8 mouse cellular contexts compared by ENCODE assay signal in genomic region chr15:61770721-61771542, GRCm38 (mm10).
DNase-seq lines count a peak whose midpoint lies in the region; ATAC-seq and TF ChIP-seq lines count a peak whose summit lies in the region.

No protein-coding gene starts in this region.

- TF ChIP-seq CTCF in liver, postnatal 0 days (IDR thresholded peaks at IDR 0.05; ENCODE audit: low read depth) = no peak
- TF ChIP-seq CTCF in midbrain, postnatal 0 days (IDR thresholded peaks at IDR 0.05) = no peak

- no peak overlapping the region for H3K27ac ChIP-seq in liver, postnatal 0 days (ENCODE audit: low read depth)
- H3K27ac ChIP-seq in liver, embryonic 11.5 days (ENCODE audit: low read depth, low read length) = no peak overlapping the region
- H3K27ac ChIP-seq in intestine, embryonic 16.5 days (ENCODE audit: low read length) = peak overlapping the region; percentile 78
- H3K27ac ChIP-seq in midbrain, postnatal 0 days (ENCODE audit: low read depth, low read length) = no peak overlapping the region

- H3K36me3 ChIP-seq in liver, postnatal 0 days (replicated peaks; ENCODE audit: insufficient read depth, low read length) = no peaks in the 10 kb centered on the region
- no peaks in the 10 kb centered on the region for H3K36me3 ChIP-seq in liver, embryonic 11.5 days (ENCODE audit: control insufficient read depth, insufficient read depth, low read length)
- no peaks in the 10 kb centered on the region for H3K36me3 ChIP-seq in intestine, embryonic 16.5 days (ENCODE audit: control insufficient read depth, insufficient read depth, low read length)
- H3K36me3 ChIP-seq in midbrain, postnatal 0 days (ENCODE audit: insufficient read depth, low read length) = no peaks in the 10 kb centered on the region

- no peak overlapping the region for H3K4me2 ChIP-seq in liver, postnatal 0 days (ENCODE audit: low read depth, low read length)
- no peak overlapping the region for H3K4me2 ChIP-seq in liver, embryonic 11.5 days
- H3K4me2 ChIP-seq in intestine, embryonic 16.5 days (ENCODE audit: low read depth, low read length) = no peak overlapping the region
- H3K4me2 ChIP-seq in midbrain, postnatal 0 days (ENCODE audit: low read depth, low read length, poor library complexity, severe bottlenecking) = no peak overlapping the region

- H3K9me3 ChIP-seq in liver, postnatal 0 days (ENCODE audit: low read length) = no peaks in the 10 kb centered on the region
- H3K9me3 ChIP-seq in liver, embryonic 11.5 days (ENCODE audit: control insufficient read depth, low read length) = no peaks in the 10 kb centered on the region
- no peaks in the 10 kb centered on the region for H3K9me3 ChIP-seq in intestine, embryonic 16.5 days (ENCODE audit: control insufficient read depth, low read length)
- H3K9me3 ChIP-seq in midbrain, postnatal 0 days (ENCODE audit: low read length) = no peaks in the 10 kb centered on the region

- H3K27me3 ChIP-seq in liver, postnatal 0 days (ENCODE audit: insufficient read depth, low read length) = no peaks in the 10 kb centered on the region
- no peaks in the 10 kb centered on the region for H3K27me3 ChIP-seq in liver, embryonic 11.5 days (replicated peaks; ENCODE audit: control insufficient read depth, insufficient read depth, low read length)
- H3K27me3 ChIP-seq in intestine, embryonic 16.5 days (replicated peaks; ENCODE audit: control insufficient read depth, insufficient read depth, low read length) = no peaks in the 10 kb centered on the region
- no peaks in the 10 kb centered on the region for H3K27me3 ChIP-seq in midbrain, postnatal 0 days (ENCODE audit: insufficient read depth, low read length)

- no peak for DNase-seq in liver, postnatal 0 days
- DNase-seq in liver, embryonic 11.5 days (ENCODE audit: low spot score) = no peak
- DNase-seq in embryo, embryonic 11.5 days (ENCODE audit: low read depth, low spot score) = peak; percentile 23
- peak; percentile 6 for DNase-seq in midbrain, postnatal 0 days (ENCODE audit: low spot score)
- DNase-seq in MN1 (ENCODE audit: low spot score) = no peak
- no peak for DNase-seq in ovary, postnatal 36 days (ENCODE audit: low spot score)
- no peak for DNase-seq in spleen, postnatal 14 days (ENCODE audit: low spot score in 2 of 2)

- TF ChIP-seq EP300 in liver, postnatal 0 days (IDR thresholded peaks at IDR 0.05; ENCODE audit: low read depth) = no peak

- peak; percentile 13; the same call in 1 of the 2 replicates for ATAC-seq in liver, postnatal 0 days
- no peak for ATAC-seq in liver, embryonic 11.5 days (replicated peaks; ENCODE audit: low FRiP score)
- ATAC-seq in intestine, embryonic 16.5 days = peak; percentile 63
- ATAC-seq in midbrain, postnatal 0 days (ENCODE audit: low FRiP score) = no peak

- no peak overlapping the region for H3K4me3 ChIP-seq in liver, postnatal 0 days (ENCODE audit: low read depth, low read length)
- no peak overlapping the region for H3K4me3 ChIP-seq in liver, embryonic 11.5 days (ENCODE audit: low read depth, low read length)
- H3K4me3 ChIP-seq in intestine, embryonic 16.5 days (ENCODE audit: low read length) = no peak overlapping the region
- H3K4me3 ChIP-seq in midbrain, postnatal 0 days (ENCODE audit: low read depth, low read length) = no peak overlapping the region

- H3K9ac ChIP-seq in liver, postnatal 0 days (replicated peaks) = no peak overlapping the region
- H3K9ac ChIP-seq in liver, embryonic 11.5 days (ENCODE audit: low read depth, low read length) = no peak overlapping the region
- no peak overlapping the region for H3K9ac ChIP-seq in intestine, embryonic 16.5 days (ENCODE audit: low read depth, low read length)
- H3K9ac ChIP-seq in midbrain, postnatal 0 days (replicated peaks; ENCODE audit: low read length, poor library complexity, severe bottlenecking) = no peak overlapping the region

- 46% methylated on average over 14 of the region's 14 CpGs for WGBS in liver, postnatal 0 days (ENCODE audit: insufficient replicate concordance)
- WGBS in liver, embryonic 11.5 days = 50% methylated on average over 14 of the region's 14 CpGs
- 45% methylated on average over 14 of the region's 14 CpGs for WGBS in intestine, embryonic 16.5 days
- WGBS in midbrain, postnatal 0 days = 67% methylated on average over 14 of the region's 14 CpGs

- H3K4me1 ChIP-seq in liver, postnatal 0 days (ENCODE audit: insufficient read depth) = no peaks in the 10 kb centered on the region
- no peaks in the 10 kb centered on the region for H3K4me1 ChIP-seq in liver, embryonic 11.5 days (replicated peaks; ENCODE audit: control insufficient read depth, insufficient read depth, low read length)
- 0 out of 2 replicates have a peak, but pooled peaks cover 3% of the 10 kb centered on the region for H3K4me1 ChIP-seq in intestine, embryonic 16.5 days (ENCODE audit: control insufficient read depth, insufficient read depth, low read length)
- H3K4me1 ChIP-seq in midbrain, postnatal 0 days (ENCODE audit: insufficient read depth, low read length) = no peaks in the 10 kb centered on the region

Comparison
In these comparisons a context has a peak if more than half of its experiments do, and no peak if none do; other contexts are left out.
1. ATAC-seq: peak in liver, postnatal 0 days (single experiment) and intestine, embryonic 16.5 days (single experiment); none in liver, embryonic 11.5 days (single experiment) and midbrain, postnatal 0 days (single experiment).
2. DNase-seq: peak in embryo, embryonic 11.5 days (single experiment) and midbrain, postnatal 0 days (single experiment); none in liver, postnatal 0 days (single experiment), liver, embryonic 11.5 days (single experiment), MN1 (single experiment), ovary, postnatal 36 days (single experiment) and spleen, postnatal 14 days (0 of 2).